ENCODE assay signal across 9 mouse cellular contexts in genomic region chr12:29695194-29695593, GRCm38 (mm10).
DNase-seq lines count a peak whose midpoint lies in the region; ATAC-seq and TF ChIP-seq lines count a peak whose summit lies in the region.
"Had no signal": no experiment of that assay in that cellular context is flagged by ENCODE, and none has a peak within 500 bp of the region (broad histone marks: within the 10 kb centered on the region; RNA-seq: fewer than 3 reads in every experiment).

No protein-coding gene starts in this region.

- ATAC-seq in lung, embryonic 14.5 days (ENCODE audit: insufficient read depth), result no peak
- peak; percentile 16; the same call in 1 of the 2 replicates for ATAC-seq in forebrain, postnatal 0 days
- ATAC-seq in hindbrain, postnatal 0 days, result no peak
- no peak for ATAC-seq in activated CD4-positive, CD25-positive, alpha-beta regulatory T cell, adult 4 months
- ATAC-seq in erythroid progenitor cell, adult 5-6 weeks (replicated peaks; ENCODE audit: low FRiP score, poor library complexity, severe bottlenecking), result no peak

- H3K4me2 ChIP-seq in lung, embryonic 14.5 days, result no peak overlapping the region
- no peak overlapping the region for H3K4me2 ChIP-seq in forebrain, postnatal 0 days (ENCODE audit: low read depth)
- no peak overlapping the region for H3K4me2 ChIP-seq in hindbrain, postnatal 0 days (ENCODE audit: low read depth, low read length)

- H3K9ac ChIP-seq in lung, embryonic 14.5 days, result no peak overlapping the region
- H3K9ac ChIP-seq in forebrain, postnatal 0 days, result no peak overlapping the region
- no peak overlapping the region for H3K9ac ChIP-seq in hindbrain, postnatal 0 days (replicated peaks; ENCODE audit: low read length)

- no peak for TF ChIP-seq POLR2A in thymus, adult 2 months (IDR thresholded peaks at IDR 0.05; ENCODE audit: control insufficient read depth, extremely low read depth, insufficient read depth, low read length, poor library complexity)

- no peaks in the 10 kb centered on the region for H3K36me3 ChIP-seq in lung, embryonic 14.5 days (ENCODE audit: insufficient read depth)
- 0 out of 2 replicates have a peak, but pooled peaks cover under 1% of the 10 kb centered on the region for H3K36me3 ChIP-seq in forebrain, postnatal 0 days (ENCODE audit: insufficient read depth)
- no peaks in the 10 kb centered on the region for H3K36me3 ChIP-seq in hindbrain, postnatal 0 days (ENCODE audit: insufficient read depth, low read length)
- H3K36me3 ChIP-seq in thymus, adult 2 months (ENCODE audit: control insufficient read depth, insufficient read depth, low read length), result no peaks in the 10 kb centered on the region
- H3K36me3 ChIP-seq: limb, embryonic 10.5 days had no signal

- TF ChIP-seq CTCF in lung, embryonic 14.5 days (IDR thresholded peaks at IDR 0.05; ENCODE audit: low read depth), result no peak
- no peak for TF ChIP-seq CTCF in forebrain, postnatal 0 days (IDR thresholded peaks at IDR 0.05; ENCODE audit: low read depth)
- no peak for TF ChIP-seq CTCF in hindbrain, postnatal 0 days (IDR thresholded peaks at IDR 0.05; ENCODE audit: low read depth)
- no peak for TF ChIP-seq CTCF in thymus, adult 2 months (IDR thresholded peaks at IDR 0.05; ENCODE audit: borderline replicate concordance, control insufficient read depth, extremely low read depth, insufficient read depth, low read length, poor library complexity)

- peak; percentile 10 for DNase-seq in lung, embryonic 14.5 days
- no peak for DNase-seq in lung, adult 18-20 months
- DNase-seq in forebrain, postnatal 0 days, result peak; percentile 51
- DNase-seq in hindbrain, postnatal 0 days (ENCODE audit: low spot score), result peak; percentile 45
- peak; percentile 84 to 89 for DNase-seq in right cerebral cortex, adult 2 months (ENCODE audit: low spot score in 2 of 2)
- DNase-seq in thymus, adult 2 months, result no peak

- 23% methylated on average over 2 of the region's 2 CpGs for WGBS in lung, embryonic 14.5 days
- WGBS in forebrain, postnatal 0 days, result 12% methylated on average over 2 of the region's 2 CpGs
- WGBS in hindbrain, postnatal 0 days, result 18% methylated on average over 2 of the region's 2 CpGs
- WGBS in thymus, adult 2 months, result 58% methylated on average over 2 of the region's 2 CpGs

- no peaks in the 10 kb centered on the region for H3K9me3 ChIP-seq in lung, embryonic 14.5 days (ENCODE audit: low read depth, low read length)
- H3K9me3 ChIP-seq in forebrain, postnatal 0 days (ENCODE audit: low read length), result no peaks in the 10 kb centered on the region
- H3K9me3 ChIP-seq in hindbrain, postnatal 0 days (ENCODE audit: low read length), result no peaks in the 10 kb centered on the region
- H3K9me3 ChIP-seq: limb, embryonic 10.5 days had no signal

- H3K27ac ChIP-seq in lung, embryonic 14.5 days (ENCODE audit: low read depth), result no peak overlapping the region
- H3K27ac ChIP-seq in forebrain, postnatal 0 days (ENCODE audit: low read depth, low read length), result peak overlapping the region; percentile 66
- peak overlapping the region; percentile 55; the same call in 1 of the 2 replicates for H3K27ac ChIP-seq in hindbrain, postnatal 0 days
- H3K27ac ChIP-seq in thymus, adult 2 months (ENCODE audit: control insufficient read depth, insufficient read depth, low read length), result no peak overlapping the region
- H3K27ac ChIP-seq: limb, embryonic 10.5 days had no signal

- no peak overlapping the region for H3K4me3 ChIP-seq in lung, embryonic 14.5 days (ENCODE audit: low read depth, low read length)
- H3K4me3 ChIP-seq in forebrain, postnatal 0 days (ENCODE audit: low read depth, low read length), result no peak overlapping the region
- H3K4me3 ChIP-seq in hindbrain, postnatal 0 days (ENCODE audit: low read length), result no peak overlapping the region
- H3K4me3 ChIP-seq in thymus, adult 2 months (ENCODE audit: control insufficient read depth, insufficient read depth, low read length), result no peak overlapping the region
- H3K4me3 ChIP-seq: limb, embryonic 10.5 days had no signal

- H3K27me3 ChIP-seq in lung, embryonic 14.5 days (ENCODE audit: insufficient read depth, low read length), result no peaks in the 10 kb centered on the region
- no peaks in the 10 kb centered on the region for H3K27me3 ChIP-seq in forebrain, postnatal 0 days (ENCODE audit: insufficient read depth, low read length)
- no peaks in the 10 kb centered on the region for H3K27me3 ChIP-seq in hindbrain, postnatal 0 days (ENCODE audit: insufficient read depth, low read length)
- no peaks in the 10 kb centered on the region for H3K27me3 ChIP-seq in thymus, adult 2 months (ENCODE audit: control insufficient read depth, insufficient read depth, low read length)

- H3K4me1 ChIP-seq in lung, embryonic 14.5 days (ENCODE audit: insufficient read depth), result no peaks in the 10 kb centered on the region
- peaks cover 55% of the 10 kb centered on the region for H3K4me1 ChIP-seq in forebrain, postnatal 0 days (ENCODE audit: insufficient read depth)
- H3K4me1 ChIP-seq in hindbrain, postnatal 0 days (ENCODE audit: insufficient read depth, low read length), result peaks cover 34% of the 10 kb centered on the region
- no peaks in the 10 kb centered on the region for H3K4me1 ChIP-seq in thymus, adult 2 months (replicated peaks; ENCODE audit: control insufficient read depth, insufficient read depth, low read length)

Comparison
In these comparisons a context has a peak if more than half of its experiments do, and no peak if none do; other contexts are left out.
1. DNase-seq: peak in lung, embryonic 14.5 days (single experiment), forebrain, postnatal 0 days (single experiment), hindbrain, postnatal 0 days (single experiment) and right cerebral cortex, adult 2 months (2 of 2); none in lung, adult 18-20 months (0 of 2) and thymus, adult 2 months (single experiment).
2. H3K27ac ChIP-seq: peak in forebrain, postnatal 0 days (single experiment) and hindbrain, postnatal 0 days (single experiment); none in lung, embryonic 14.5 days (single experiment) and thymus, adult 2 months (single experiment).